Mouse (Mus musculus): ENCODE results near the gene Pde8a. TPM values are rescaled to one million over a fixed set of nuclear protein-coding genes. Genes with fewer than 3 reads are reported as not detected.

Gene Pde8a
- polyA plus RNA-seq, 1 experiment from 2014 or later, result 2.9 TPM

DNA sequence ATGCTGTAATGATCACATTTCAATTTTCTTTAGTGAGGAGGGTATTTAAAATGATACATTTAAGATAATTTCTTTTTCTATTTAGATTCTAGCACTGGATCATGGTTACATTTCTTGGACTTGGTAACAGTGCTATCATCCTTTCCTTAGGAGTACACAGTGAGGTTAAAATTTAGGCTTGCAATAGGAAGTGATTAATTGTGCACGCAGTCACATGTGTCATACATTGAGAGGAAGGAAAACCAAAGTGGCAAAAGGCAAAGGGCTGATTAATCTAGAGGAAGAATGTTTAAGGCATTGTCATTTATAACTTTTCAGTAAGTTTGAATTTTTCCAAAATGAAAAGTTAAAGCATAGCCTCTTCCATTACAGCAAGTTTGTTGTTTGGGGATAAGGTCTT, 67.8 kb downstream of the Pde8a start:
- Histone ChIP-seq H3K4me2 (no peak overlapping the region), H3K9me3 (no peaks in the 10 kb centered on the region), H3K9ac (no peak overlapping the region), H3K4me1 (no peaks in the 10 kb centered on the region), H3K27me3 (replicated peaks) (no peaks in the 10 kb centered on the region), H3K27ac (replicated peaks) (no peak overlapping the region), H3K36me3 (no peaks in the 10 kb centered on the region), H3K4me3 (no peak overlapping the region)
- 76% methylated on average over 1 of the region's 1 CpGs for WGBS
- no peak for ATAC-seq (ENCODE audit: extremely low read depth, insufficient number of reproducible peaks, low FRiP score, low TSS enrichment)

DNA sequence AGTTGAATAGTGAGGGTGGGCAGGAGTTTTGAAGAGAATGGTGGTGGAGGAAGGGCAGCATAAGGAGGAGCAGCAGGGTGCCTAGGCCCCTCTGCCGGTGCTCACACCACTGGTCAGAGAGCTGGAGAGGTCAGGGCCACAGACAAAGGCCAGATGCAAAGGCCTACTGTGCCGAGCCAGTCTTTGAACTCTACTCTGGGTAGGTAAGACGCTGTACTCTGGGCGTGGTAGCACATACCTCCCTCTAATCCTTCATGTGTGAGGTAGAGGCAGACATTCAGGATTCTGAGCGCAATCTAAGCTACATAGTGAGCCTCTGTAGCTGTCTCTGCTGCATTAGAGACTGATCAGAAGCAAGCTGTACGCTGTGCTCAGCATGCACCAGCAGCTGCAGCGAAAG, 73.1 kb downstream of the Pde8a start:
- H3K9me3 ChIP-seq, result no peaks in the 10 kb centered on the region
- no peak for ATAC-seq (ENCODE audit: extremely low read depth, insufficient number of reproducible peaks, low FRiP score, low TSS enrichment)
- no peak overlapping the region for H3K27ac ChIP-seq (replicated peaks)
- 0 out of 2 replicates have a peak, but pooled peaks cover 5% of the 10 kb centered on the region for H3K4me1 ChIP-seq
- no peaks in the 10 kb centered on the region for H3K27me3 ChIP-seq (replicated peaks)
- 42% methylated on average over 7 of the region's 7 CpGs for WGBS
- H3K4me3 ChIP-seq, result no peak overlapping the region
- H3K9ac ChIP-seq, result no peak overlapping the region
- H3K4me2 ChIP-seq, result no peak overlapping the region
- no peaks in the 10 kb centered on the region for H3K36me3 ChIP-seq

DNA sequence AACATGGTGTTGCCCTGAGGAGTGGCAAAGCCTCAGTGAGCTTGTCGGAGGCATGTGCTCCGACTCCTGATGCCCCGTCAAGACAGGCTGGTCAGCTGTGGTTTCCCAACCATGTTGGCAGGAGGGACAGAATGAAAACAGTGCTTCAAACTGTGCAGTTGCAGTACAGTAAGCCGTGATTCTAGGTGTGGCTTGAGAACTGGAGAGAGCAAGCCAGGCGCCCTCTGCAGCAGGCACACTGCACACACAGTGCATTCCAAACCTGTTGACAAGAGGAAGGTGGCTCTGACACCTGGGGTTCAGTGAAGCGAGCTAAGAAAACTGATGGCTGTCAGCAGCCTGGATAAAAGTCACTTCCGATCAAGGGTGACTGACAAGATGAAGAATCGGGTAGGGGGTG, 73.5 kb downstream of the Pde8a start:
- no peak for ATAC-seq (ENCODE audit: extremely low read depth, insufficient number of reproducible peaks, low FRiP score, low TSS enrichment)
- Histone ChIP-seq H3K4me1 (0 out of 2 replicates have a peak, but pooled peaks cover 5% of the 10 kb centered on the region), H3K9me3 (no peaks in the 10 kb centered on the region), H3K36me3 (no peaks in the 10 kb centered on the region), H3K4me2 (no peak overlapping the region), H3K9ac (no peak overlapping the region), H3K27me3 (replicated peaks) (no peaks in the 10 kb centered on the region), H3K4me3 (no peak overlapping the region), H3K27ac (replicated peaks) (no peak overlapping the region)
- 29% methylated on average over 8 of the region's 8 CpGs for WGBS

DNA sequence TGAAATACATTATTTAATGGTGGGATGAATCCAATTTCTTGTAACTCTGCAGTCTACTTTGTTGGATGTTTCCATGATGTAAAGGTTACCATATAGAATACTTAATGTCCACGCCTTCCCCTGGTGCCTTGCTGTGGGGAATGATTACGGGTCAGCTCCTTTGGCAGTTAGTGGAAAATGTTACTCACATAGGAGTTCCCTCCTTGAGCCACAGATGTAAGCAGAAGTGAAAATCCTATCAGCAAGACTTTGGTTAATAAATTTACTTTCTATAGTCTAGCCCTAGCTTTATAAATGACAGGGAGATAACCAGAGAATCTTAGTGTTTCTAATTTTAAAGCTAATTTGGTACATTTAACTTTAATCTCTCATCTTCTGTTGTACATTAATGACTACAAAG, 81.8 kb downstream of the Pde8a start:
- no peak overlapping the region for H3K4me3 ChIP-seq
- WGBS, result 63% methylated on average over 2 of the region's 2 CpGs
- H3K9me3 ChIP-seq, result no peaks in the 10 kb centered on the region
- H3K4me1 ChIP-seq, result 0 out of 2 replicates have a peak, but pooled peaks cover 6% of the 10 kb centered on the region
- H3K36me3 ChIP-seq, result no peaks in the 10 kb centered on the region
- H3K27me3 ChIP-seq (replicated peaks), result no peaks in the 10 kb centered on the region
- no peak overlapping the region for H3K27ac ChIP-seq (replicated peaks)
- no peak overlapping the region for H3K4me2 ChIP-seq
- H3K9ac ChIP-seq, result no peak overlapping the region
- ATAC-seq (ENCODE audit: extremely low read depth, insufficient number of reproducible peaks, low FRiP score, low TSS enrichment), result no peak

DNA sequence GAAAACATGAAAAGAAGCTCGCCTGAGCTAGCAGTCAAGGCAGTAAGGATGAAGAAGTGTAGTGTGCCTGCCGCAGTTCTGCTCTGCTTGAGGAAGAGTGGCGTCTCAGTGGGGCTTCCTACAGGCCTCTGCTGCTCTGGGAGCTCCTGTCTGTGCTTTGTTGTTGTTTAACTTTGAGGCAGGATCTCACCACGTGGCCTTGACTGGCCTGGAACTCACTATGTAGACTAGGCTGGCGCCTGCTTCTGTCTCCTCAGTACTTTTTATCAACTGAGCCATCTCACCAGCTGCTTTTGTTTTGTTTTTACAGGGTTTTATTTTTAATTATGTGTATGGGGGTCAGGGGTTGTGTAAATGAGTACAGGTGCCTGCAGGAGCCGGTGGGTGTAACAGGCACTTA, 84.8 kb downstream of the Pde8a start:
- H3K4me1 ChIP-seq, result 0 out of 2 replicates have a peak, but pooled peaks cover 6% of the 10 kb centered on the region
- 34% methylated on average over 6 of the region's 6 CpGs for WGBS
- H3K27me3 ChIP-seq (replicated peaks), result no peaks in the 10 kb centered on the region
- no peaks in the 10 kb centered on the region for H3K9me3 ChIP-seq
- no peak overlapping the region for H3K9ac ChIP-seq
- no peak overlapping the region for H3K4me3 ChIP-seq
- H3K36me3 ChIP-seq, result no peaks in the 10 kb centered on the region
- no peak for ATAC-seq (ENCODE audit: extremely low read depth, insufficient number of reproducible peaks, low FRiP score, low TSS enrichment)
- no peak overlapping the region for H3K27ac ChIP-seq (replicated peaks)
- no peak overlapping the region for H3K4me2 ChIP-seq

DNA sequence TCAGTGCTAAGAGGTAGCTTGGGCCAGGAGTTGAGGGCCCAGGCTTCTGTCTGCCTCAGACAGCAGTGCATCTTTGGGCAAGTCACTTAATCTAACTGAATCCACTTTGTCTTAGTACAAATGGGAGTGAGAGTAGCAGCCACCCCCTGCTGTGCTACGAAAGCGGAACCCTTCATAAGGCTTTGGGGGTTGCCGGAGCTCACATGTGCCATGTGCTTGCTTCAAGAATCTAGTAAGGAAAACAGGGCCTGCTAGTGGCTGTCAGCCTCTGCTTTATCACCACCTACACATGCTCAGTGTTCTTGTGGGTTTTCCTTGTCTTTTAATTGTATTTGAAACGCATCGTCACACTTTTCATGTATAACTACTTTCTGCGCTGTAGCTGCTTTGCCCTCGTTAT, 87.9 kb downstream of the Pde8a start:
- H3K27me3 ChIP-seq (replicated peaks), result no peaks in the 10 kb centered on the region
- no peak overlapping the region for H3K4me2 ChIP-seq
- WGBS, result 71% methylated on average over 7 of the region's 7 CpGs
- no peak overlapping the region for H3K27ac ChIP-seq (replicated peaks)
- no peak overlapping the region for H3K4me3 ChIP-seq
- no peaks in the 10 kb centered on the region for H3K36me3 ChIP-seq
- H3K9me3 ChIP-seq, result no peaks in the 10 kb centered on the region
- no peak for ATAC-seq (ENCODE audit: extremely low read depth, insufficient number of reproducible peaks, low FRiP score, low TSS enrichment)
- no peak overlapping the region for H3K9ac ChIP-seq
- 0 out of 2 replicates have a peak, but pooled peaks cover 6% of the 10 kb centered on the region for H3K4me1 ChIP-seq

DNA sequence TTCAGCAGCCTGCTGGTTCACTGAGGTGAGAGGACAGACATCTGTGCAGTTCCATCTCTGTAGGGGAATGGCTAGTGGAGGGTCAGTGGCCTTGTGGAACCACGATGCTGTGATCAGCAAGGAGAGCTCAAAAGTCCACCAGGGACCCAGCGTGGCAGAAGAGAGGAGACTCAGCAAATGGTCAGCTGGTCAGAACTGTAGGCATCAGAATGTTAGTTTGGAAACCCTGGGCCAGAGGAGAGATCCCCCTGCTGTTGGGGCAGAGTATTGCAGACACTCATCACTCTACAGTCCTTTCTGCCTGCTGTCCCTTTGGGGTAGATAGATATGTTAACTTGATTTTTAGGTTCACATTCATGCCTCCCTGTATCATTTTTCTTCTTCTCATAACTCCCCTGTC, 90.3 kb downstream of the Pde8a start:
- Histone ChIP-seq H3K36me3 (no peaks in the 10 kb centered on the region), H3K27ac (replicated peaks) (no peak overlapping the region), H3K4me1 (no peaks in the 10 kb centered on the region), H3K27me3 (replicated peaks) (no peaks in the 10 kb centered on the region), H3K9ac (no peak overlapping the region), H3K4me3 (no peak overlapping the region), H3K9me3 (no peaks in the 10 kb centered on the region), H3K4me2 (no peak overlapping the region)
- no peak for ATAC-seq (ENCODE audit: extremely low read depth, insufficient number of reproducible peaks, low FRiP score, low TSS enrichment)
- WGBS, result 77% methylated on average over 2 of the region's 2 CpGs

DNA sequence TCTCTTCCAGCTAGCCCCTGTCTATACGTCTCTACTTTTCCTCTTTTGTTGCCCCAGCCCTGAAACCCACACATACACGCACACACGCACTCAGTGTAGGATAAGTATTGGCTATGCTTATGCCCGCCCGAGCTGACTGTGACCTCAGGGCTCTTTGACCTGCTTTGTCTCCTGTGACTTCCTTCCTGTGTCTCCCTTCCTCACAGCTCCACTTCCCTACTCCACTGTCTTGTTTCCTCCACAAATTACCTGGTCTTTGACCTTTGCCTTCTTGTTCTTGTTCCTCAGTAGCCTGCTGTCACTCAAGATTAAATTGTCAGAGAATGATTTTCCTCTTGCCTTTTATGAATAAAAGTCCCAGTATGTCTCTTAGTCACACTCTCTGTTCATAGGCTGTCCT, 90.7 kb downstream of the Pde8a start:
- no peaks in the 10 kb centered on the region for H3K9me3 ChIP-seq
- no peaks in the 10 kb centered on the region for H3K36me3 ChIP-seq
- H3K4me2 ChIP-seq, result no peak overlapping the region
- 65% methylated on average over 5 of the region's 5 CpGs for whole genome bisulfite sequencing
- H3K9ac ChIP-seq, result no peak overlapping the region
- no peak overlapping the region for H3K27ac ChIP-seq (replicated peaks)
- ATAC-seq (ENCODE audit: extremely low read depth, insufficient number of reproducible peaks, low FRiP score, low TSS enrichment), result no peak
- H3K4me3 ChIP-seq, result no peak overlapping the region
- H3K4me1 ChIP-seq, result no peaks in the 10 kb centered on the region
- H3K27me3 ChIP-seq (replicated peaks), result no peaks in the 10 kb centered on the region

DNA sequence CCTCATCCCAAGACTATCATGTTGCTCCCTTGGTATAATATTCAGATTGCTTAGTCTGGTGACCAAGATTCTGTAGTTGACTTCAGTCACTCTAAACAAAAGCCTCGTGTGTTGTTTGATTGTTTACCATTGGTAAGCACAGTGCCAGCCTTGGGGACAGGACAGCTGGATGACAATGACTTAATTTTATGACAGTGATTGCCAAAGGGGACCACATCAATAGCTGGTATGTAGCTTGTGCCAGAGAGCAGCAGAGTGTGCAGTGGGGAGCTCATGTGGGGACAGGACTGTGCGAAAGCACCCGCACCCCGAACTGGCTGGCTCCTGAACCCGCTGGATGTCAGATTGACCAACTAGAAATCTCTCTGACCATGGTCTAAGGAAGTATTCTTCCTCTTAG, 91.3 kb downstream of the Pde8a start:
- 78% methylated on average over 5 of the region's 5 CpGs for WGBS
- H3K9ac ChIP-seq, result no peak overlapping the region

DNA sequence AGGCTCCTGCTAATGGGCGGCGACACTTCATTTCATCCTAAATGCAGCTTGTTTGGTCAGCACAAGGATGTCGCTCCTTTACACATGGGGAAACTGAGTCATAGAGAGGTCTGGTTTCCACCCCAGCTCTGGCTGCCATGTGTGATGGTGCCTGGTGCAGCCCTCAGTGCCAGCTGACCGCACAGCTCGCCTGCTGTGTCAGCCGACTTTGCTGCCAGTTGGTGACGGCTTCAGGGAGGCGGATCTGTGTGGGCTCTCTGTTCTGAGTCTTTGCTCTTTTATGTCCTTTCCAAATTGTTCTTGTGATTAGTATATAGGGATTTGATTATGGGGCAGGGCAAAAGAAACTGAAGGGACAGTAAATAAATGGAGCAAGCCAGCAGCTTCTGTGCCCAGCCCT, 94.3 kb downstream of the Pde8a start:
- 74% methylated on average over 8 of the region's 8 CpGs for WGBS
- no peaks in the 10 kb centered on the region for H3K27me3 ChIP-seq (replicated peaks)
- ATAC-seq (ENCODE audit: extremely low read depth, insufficient number of reproducible peaks, low FRiP score, low TSS enrichment), result no peak
- no peak overlapping the region for H3K4me3 ChIP-seq
- H3K9ac ChIP-seq, result no peak overlapping the region
- H3K36me3 ChIP-seq, result no peaks in the 10 kb centered on the region
- 0 out of 2 replicates have a peak, but pooled peaks cover 4% of the 10 kb centered on the region for H3K4me1 ChIP-seq
- H3K27ac ChIP-seq (replicated peaks), result no peak overlapping the region
- H3K9me3 ChIP-seq, result 0 out of 2 replicates have a peak, but pooled peaks cover 3% of the 10 kb centered on the region
- no peak overlapping the region for H3K4me2 ChIP-seq

More for the DNA sequence above, 91.3 kb downstream of the Pde8a start:
- Histone ChIP-seq H3K27ac (replicated peaks) (no peak overlapping the region), H3K27me3 (replicated peaks) (no peaks in the 10 kb centered on the region), H3K4me1 (0 out of 2 replicates have a peak, but pooled peaks cover 4% of the 10 kb centered on the region), H3K4me2 (no peak overlapping the region), H3K36me3 (no peaks in the 10 kb centered on the region), H3K9me3 (no peaks in the 10 kb centered on the region), H3K4me3 (no peak overlapping the region)
- no peak for ATAC-seq (ENCODE audit: extremely low read depth, insufficient number of reproducible peaks, low FRiP score, low TSS enrichment)

DNA sequence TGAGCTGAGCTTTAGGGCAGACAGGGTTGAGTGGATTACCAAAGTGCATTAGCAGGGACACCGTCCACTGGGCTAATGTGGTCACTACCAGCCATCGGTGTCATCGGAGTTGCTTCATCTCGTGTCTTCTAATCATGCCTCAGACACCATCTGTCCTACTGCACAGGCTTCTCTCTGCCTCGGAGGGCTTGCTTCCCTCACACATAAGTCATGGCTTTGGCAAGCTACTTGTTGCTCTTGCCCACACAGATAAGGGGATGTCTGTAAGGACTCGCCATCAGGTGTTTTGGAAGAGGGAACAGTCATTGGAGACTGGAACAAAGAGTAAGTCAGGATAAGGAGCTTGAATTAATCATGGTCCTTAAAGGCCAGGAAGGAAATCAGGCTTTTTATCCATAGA, 95.9 kb downstream of the Pde8a start:
- Histone ChIP-seq H3K4me2 (no peak overlapping the region), H3K4me1 (0 out of 2 replicates have a peak, but pooled peaks cover 4% of the 10 kb centered on the region), H3K4me3 (no peak overlapping the region), H3K9me3 (0 out of 2 replicates have a peak, but pooled peaks cover 3% of the 10 kb centered on the region), H3K9ac (no peak overlapping the region), H3K27ac (replicated peaks) (no peak overlapping the region), H3K36me3 (no peaks in the 10 kb centered on the region), H3K27me3 (replicated peaks) (no peaks in the 10 kb centered on the region)
- no peak for ATAC-seq (ENCODE audit: extremely low read depth, insufficient number of reproducible peaks, low FRiP score, low TSS enrichment)
- 54% methylated on average over 6 of the region's 6 CpGs for WGBS

DNA sequence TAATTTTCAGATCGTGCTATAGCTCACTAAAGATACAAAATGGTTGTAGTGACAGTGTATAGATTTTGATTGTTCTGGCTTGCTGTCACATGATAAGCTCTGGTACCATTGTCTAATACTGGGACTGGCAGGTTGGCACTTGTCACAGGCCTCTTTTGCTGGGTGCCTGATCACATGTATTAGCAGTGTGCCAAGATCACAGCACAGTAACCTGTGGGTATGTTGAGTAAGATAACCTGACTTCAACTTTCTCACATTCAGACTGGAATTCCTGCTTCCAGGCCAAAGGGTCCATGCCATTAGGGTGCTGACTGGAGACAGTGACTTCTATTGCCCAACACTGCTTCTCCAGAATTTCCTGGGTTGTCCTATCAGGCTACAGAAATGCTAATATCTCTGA, 97.7 kb downstream of the Pde8a start:
- Histone ChIP-seq H3K4me3 (no peak overlapping the region), H3K9ac (no peak overlapping the region), H3K36me3 (no peaks in the 10 kb centered on the region), H3K4me1 (0 out of 2 replicates have a peak, but pooled peaks cover 4% of the 10 kb centered on the region), H3K4me2 (no peak overlapping the region), H3K9me3 (0 out of 2 replicates have a peak, but pooled peaks cover 3% of the 10 kb centered on the region), H3K27ac (replicated peaks) (no peak overlapping the region), H3K27me3 (replicated peaks) (no peaks in the 10 kb centered on the region)
- ATAC-seq (ENCODE audit: extremely low read depth, insufficient number of reproducible peaks, low FRiP score, low TSS enrichment), result no peak
- 89% methylated on average over 1 of the region's 1 CpGs for WGBS
